Comparison of ENCODE assay signal across 10 mouse cellular contexts in genomic region chr19:10019214-10019760, GRCm38 (mm10). TPM values are rescaled to one million over a fixed set of nuclear protein-coding genes. Genes with fewer than 3 reads are reported as not detected.
DNase-seq lines count a peak whose midpoint lies in the region; ATAC-seq and TF ChIP-seq lines count a peak whose summit lies in the region.
"Had no signal": no experiment of that assay in that cellular context is flagged by ENCODE, and none has a peak within 500 bp of the region (broad histone marks: within the 10 kb centered on the region; RNA-seq: fewer than 3 reads in every experiment).

No protein-coding gene starts in this region.

- H3K9ac ChIP-seq in heart, adult 2 months (ENCODE audit: low read depth, low read length): peak overlapping the region; percentile 89
- H3K9ac ChIP-seq in liver, postnatal 0 days (replicated peaks): peak overlapping the region; percentile 67

- ATAC-seq in liver, postnatal 0 days: no peak

- TF ChIP-seq EP300 in heart, adult 2 months (IDR thresholded peaks at IDR 0.05; ENCODE audit: insufficient read depth, low read depth, low read length): no peak
- no peak for TF ChIP-seq EP300 in liver, postnatal 0 days (IDR thresholded peaks at IDR 0.05; ENCODE audit: low read depth)

- DNase-seq in heart, adult 2 months: no peak
- no peak for DNase-seq in heart, adult 9 months (ENCODE audit: low spot score in 2 of 2)
- DNase-seq in ZHBTc4 (ENCODE audit: low read depth, low spot score): peak; percentile 54
- no peak for DNase-seq in hindbrain, embryonic 10.5 days (ENCODE audit: low spot score)
- DNase-seq in liver, postnatal 0 days: peak; percentile 13
- DNase-seq in thymus, adult 18-20 months: no peak
- no peak for DNase-seq in left cerebral cortex, adult 18-20 months (ENCODE audit: low spot score in 2 of 2)
- DNase-seq in kidney, adult 18-20 months: no peak
- DNase-seq: adrenal gland, postnatal 25 days; gastrocnemius, postnatal 25 days had no signal

- H3K79me2 ChIP-seq in heart, adult 2 months (replicated peaks; ENCODE audit: control insufficient read depth, insufficient read depth, low read length): no peaks in the 10 kb centered on the region

- no peaks in the 10 kb centered on the region for H3K36me3 ChIP-seq in heart, adult 2 months (ENCODE audit: control insufficient read depth, insufficient read depth, low read length)
- H3K36me3 ChIP-seq in hindbrain, embryonic 10.5 days: no peaks in the 10 kb centered on the region
- H3K36me3 ChIP-seq in liver, postnatal 0 days (replicated peaks; ENCODE audit: insufficient read depth, low read length): peaks cover 14% of the 10 kb centered on the region

- peak overlapping the region; percentile 24; the same call in 1 of the 2 replicates for H3K27ac ChIP-seq in heart, adult 2 months
- H3K27ac ChIP-seq in hindbrain, embryonic 10.5 days: peak overlapping the region; percentile 88
- no peak overlapping the region for H3K27ac ChIP-seq in liver, postnatal 0 days (ENCODE audit: low read depth)

- H3K4me2 ChIP-seq in liver, postnatal 0 days (ENCODE audit: low read depth, low read length): peak overlapping the region; percentile 94

- H3K9me3 ChIP-seq in hindbrain, embryonic 10.5 days: no peaks in the 10 kb centered on the region
- H3K9me3 ChIP-seq in liver, postnatal 0 days (ENCODE audit: low read length): no peaks in the 10 kb centered on the region

- WGBS in heart, adult 2 months: 73% methylated on average over 4 of the region's 4 CpGs
- 69% methylated on average over 4 of the region's 4 CpGs for WGBS in hindbrain, embryonic 10.5 days
- 75% methylated on average over 4 of the region's 4 CpGs for WGBS in liver, postnatal 0 days (ENCODE audit: insufficient replicate concordance)

- no peak for TF ChIP-seq POLR2A in heart, adult 2 months (IDR thresholded peaks at IDR 0.05; ENCODE audit: insufficient read depth, low read depth, low read length)

- TF ChIP-seq CTCF in heart, adult 2 months (IDR thresholded peaks at IDR 0.05): no peak
- no peak for TF ChIP-seq CTCF in liver, postnatal 0 days (IDR thresholded peaks at IDR 0.05; ENCODE audit: low read depth)

- H3K4me3 ChIP-seq in heart, adult 2 months: peak overlapping the region; percentile 60
- H3K4me3 ChIP-seq in hindbrain, embryonic 10.5 days: peak overlapping the region; percentile 64
- H3K4me3 ChIP-seq in liver, postnatal 0 days (ENCODE audit: low read depth, low read length): peak overlapping the region; percentile 66

- no peaks in the 10 kb centered on the region for H3K27me3 ChIP-seq in heart, adult 2 months (ENCODE audit: control insufficient read depth, insufficient read depth, low read length)
- H3K27me3 ChIP-seq in hindbrain, embryonic 10.5 days (ENCODE audit: insufficient read depth, poor library complexity, severe bottlenecking): peaks cover 36% of the 10 kb centered on the region
- no peaks in the 10 kb centered on the region for H3K27me3 ChIP-seq in liver, postnatal 0 days (ENCODE audit: insufficient read depth, low read length)

- intact Hi-C loops in heart, adult 2 months (cut with DNase I): no loop called here

- peaks cover 14% of the 10 kb centered on the region for H3K4me1 ChIP-seq in heart, adult 2 months (ENCODE audit: control insufficient read depth, insufficient read depth, low read length)
- peaks cover 65% of the 10 kb centered on the region for H3K4me1 ChIP-seq in hindbrain, embryonic 10.5 days (replicated peaks)
- peaks cover 47% of the 10 kb centered on the region for H3K4me1 ChIP-seq in liver, postnatal 0 days (ENCODE audit: insufficient read depth)

RNA-seq across cellular contexts. Expression of gene Rab3il1, which starts 17.8 kb away (rescaled TPM):
- total RNA-seq in heart, adult 2 months (2021): 1 to 10 TPM; 5.9 to 6.5 TPM
- polyA plus RNA-seq in heart, adult 2 months (2012; rRNA removed): 11.1 and 14.2 TPM in 2 replicates
- polyA plus RNA-seq in hindbrain, embryonic 10.5 days (2016; fragmentation: Nextera tagmentation; extraction: Ambion mirVana): 39.7 and 39.8 TPM in 2 replicates
- 74.9 and 80.9 TPM in 2 replicates for polyA plus RNA-seq in liver, postnatal 0 days (2015; fragmentation: Nextera tagmentation; extraction: Ambion mirVana)
- total RNA-seq in left cerebral cortex, adult 18-20 months (2021): 10 to 100 TPM in 1 of 2 experiments, 1 to 10 TPM in 1; 9.6 to 10.2 TPM

RNA-seq across cellular contexts. Expression of gene Best1, which starts 17.9 kb away (rescaled TPM):
- total RNA-seq in heart, adult 2 months (2021): under 1 TPM; 0.10 to 0.11 TPM
- 0.45 and 0.47 TPM in 2 replicates for polyA plus RNA-seq in heart, adult 2 months (2012; rRNA removed)
- 1.8 TPM in 2 replicates for polyA plus RNA-seq in hindbrain, embryonic 10.5 days (2016; fragmentation: Nextera tagmentation; extraction: Ambion mirVana)
- 0.08 and 0.13 TPM in 2 replicates for polyA plus RNA-seq in liver, postnatal 0 days (2015; fragmentation: Nextera tagmentation; extraction: Ambion mirVana)
- total RNA-seq in left cerebral cortex, adult 18-20 months (2021): 1 to 10 TPM; 1.0 to 1.1 TPM

RNA-seq across cellular contexts. Expression of gene Fads3, which starts 22.1 kb away (rescaled TPM):
- 10 to 100 TPM; 29.7 to 33.7 TPM for total RNA-seq in heart, adult 2 months (2021)
- 104 and 135 TPM in 2 replicates for polyA plus RNA-seq in heart, adult 2 months (2012; rRNA removed)
- 6.7 and 8.1 TPM in 2 replicates for polyA plus RNA-seq in hindbrain, embryonic 10.5 days (2016; fragmentation: Nextera tagmentation; extraction: Ambion mirVana)
- polyA plus RNA-seq in liver, postnatal 0 days (2015; fragmentation: Nextera tagmentation; extraction: Ambion mirVana): 1.7 and 2.0 TPM in 2 replicates
- 10 to 100 TPM; 32.2 to 32.6 TPM for total RNA-seq in left cerebral cortex, adult 18-20 months (2021)

RNA-seq across cellular contexts. Expression of gene Fth1, which starts 38.9 kb away (rescaled TPM):
- total RNA-seq in heart, adult 2 months (2021): 1,000 to 10,000 TPM; 2,956 to 3,430 TPM
- polyA plus RNA-seq in heart, adult 2 months (2012; rRNA removed): 2,611 and 2,797 TPM in 2 replicates
- 1,451 and 1,593 TPM in 2 replicates for polyA plus RNA-seq in hindbrain, embryonic 10.5 days (2016; fragmentation: Nextera tagmentation; extraction: Ambion mirVana)
- polyA plus RNA-seq in liver, postnatal 0 days (2015; fragmentation: Nextera tagmentation; extraction: Ambion mirVana): 4,793 and 5,083 TPM in 2 replicates
- total RNA-seq in left cerebral cortex, adult 18-20 months (2021): 1,000 to 10,000 TPM; 2,362 to 2,428 TPM

Comparison
In these comparisons a context has a peak if more than half of its experiments do, and no peak if none do; other contexts are left out.
1. DNase-seq: peak in ZHBTc4 (single experiment) and liver, postnatal 0 days (single experiment); none in heart, adult 2 months (0 of 2), heart, adult 9 months (0 of 2), hindbrain, embryonic 10.5 days (single experiment), thymus, adult 18-20 months (0 of 2), left cerebral cortex, adult 18-20 months (0 of 2) and kidney, adult 18-20 months (single experiment).
2. RNA of gene Fads3, which starts 22.1 kb away (polyA plus RNA-seq): 104 to 135 TPM in heart, adult 2 months; 6.7 to 8.1 TPM in hindbrain, embryonic 10.5 days and 1.7 to 2.0 TPM in liver, postnatal 0 days; every median in the first group is over 10 times any median in the second.
3. Peak in every context shown above with its lines, with median percentiles within 50 percentile points of each other: H3K4me3 ChIP-seq.